Mouse (Mus musculus) heart, embryonic 14.5 days (tissue): ENCODE measurements around the gene Rbm12. TPM values are rescaled to one million over a fixed set of nuclear protein-coding genes. Genes with fewer than 3 reads are reported as not detected.

Source experiments
- ATAC-seq: fragments of 200-750 bp; cut with Nextera tagmentation; 2 replicates; pipeline ENCODE4 v1.8.0; 2017; ENCODE audit warnings: low read depth, moderate TSS enrichment; ENCODE audit not compliant: insufficient number of reproducible peaks, insufficient read depth, low FRiP score
- H3K27ac ChIP-seq, 2 experiments: fragments of 200-500 bp in 1 of 2; fragments of 300-500 bp in 1 of 2; sonication (generic) in 1 of 2; replicated peaks in 1 of 2; 2 replicates each; pipeline ENCODE4 v1.5.1; 2012 to 2014; ENCODE audit warnings: low read depth in 2 of 2, low read length in 2 of 2, control low read depth in 1 of 2, mild to moderate bottlenecking in 1 of 2, mixed read lengths in 1 of 2; ENCODE audit not compliant: control insufficient read depth in 1 of 2, insufficient read depth in 1 of 2
- H3K27me3 ChIP-seq: fragments of 300-500 bp; sonication (generic); 2 replicates; pipeline ENCODE4 v1.6.1; 2014; ENCODE audit warnings: mild to moderate bottlenecking, low read length, control low read depth; ENCODE audit not compliant: control insufficient read depth, insufficient read depth
- H3K36me3 ChIP-seq: fragments of 300-500 bp; sonication (generic); 2 replicates; pipeline ENCODE4 v1.6.1; 2014; ENCODE audit warnings: mild to moderate bottlenecking, control low read depth, low read length, mixed read lengths; ENCODE audit not compliant: control insufficient read depth, insufficient read depth
- H3K4me1 ChIP-seq, 2 experiments: fragments of 200-500 bp in 1 of 2; fragments of 300-500 bp in 1 of 2; sonication (generic) in 1 of 2; 2 replicates each; pipeline ENCODE4 v1.6.1; 2012 to 2014; ENCODE audit warnings: low read length in 2 of 2, control low read depth in 1 of 2, mixed read lengths in 1 of 2; ENCODE audit not compliant: control insufficient read depth in 2 of 2, insufficient read depth in 2 of 2
- H3K4me2 ChIP-seq: fragments of 300-500 bp; sonication (generic); 2 replicates; pipeline ENCODE4 v1.6.1; 2014; ENCODE audit warnings: mild to moderate bottlenecking, low read length
- H3K4me3 ChIP-seq, 2 experiments: fragments of 200-500 bp in 1 of 2; fragments of 300-500 bp in 1 of 2; sonication (generic) in 1 of 2; 2 replicates each; pipeline ENCODE4 v1.5.1; 2012 to 2014; ENCODE audit warnings: low read length in 2 of 2, mild to moderate bottlenecking in 2 of 2, control low read depth in 1 of 2, low read depth in 1 of 2, moderate library complexity in 1 of 2; ENCODE audit not compliant: control insufficient read depth in 1 of 2, insufficient read depth in 1 of 2
- H3K9ac ChIP-seq: fragments of 300-500 bp; sonication (generic); 2 replicates; pipeline ENCODE4 v1.6.1; 2014; ENCODE audit warnings: mild to moderate bottlenecking, low read length
- H3K9me3 ChIP-seq: fragments of 300-500 bp; sonication (generic); 2 replicates; pipeline ENCODE4 v1.6.1; 2016; ENCODE audit warnings: low read length, control low read depth; ENCODE audit not compliant: control insufficient read depth
- WGBS: fragments of 180-500 bp; shearing (Covaris S2); extraction: QIAGEN DNeasy Blood & Tissue Kit; methylation state at CpG from one replicate; pipeline ENCODE4 v1.1.7; 2014; 5-methylcytosine and 5-hydroxymethylcytosine counted together
- polyA plus RNA-seq: library from polyadenylated mRNA; unstranded; fragments of >200 nt; fragmentation: Nextera tagmentation; extraction: Ambion mirVana; gene quantifications from 2 replicates; pipeline ENCODE4 v1.2.1, GENCODE M21; 2014

Rbm12 gene
- polyA plus RNA-seq, 1 experiment from 2014 or later: 20.6 TPM

DNA sequence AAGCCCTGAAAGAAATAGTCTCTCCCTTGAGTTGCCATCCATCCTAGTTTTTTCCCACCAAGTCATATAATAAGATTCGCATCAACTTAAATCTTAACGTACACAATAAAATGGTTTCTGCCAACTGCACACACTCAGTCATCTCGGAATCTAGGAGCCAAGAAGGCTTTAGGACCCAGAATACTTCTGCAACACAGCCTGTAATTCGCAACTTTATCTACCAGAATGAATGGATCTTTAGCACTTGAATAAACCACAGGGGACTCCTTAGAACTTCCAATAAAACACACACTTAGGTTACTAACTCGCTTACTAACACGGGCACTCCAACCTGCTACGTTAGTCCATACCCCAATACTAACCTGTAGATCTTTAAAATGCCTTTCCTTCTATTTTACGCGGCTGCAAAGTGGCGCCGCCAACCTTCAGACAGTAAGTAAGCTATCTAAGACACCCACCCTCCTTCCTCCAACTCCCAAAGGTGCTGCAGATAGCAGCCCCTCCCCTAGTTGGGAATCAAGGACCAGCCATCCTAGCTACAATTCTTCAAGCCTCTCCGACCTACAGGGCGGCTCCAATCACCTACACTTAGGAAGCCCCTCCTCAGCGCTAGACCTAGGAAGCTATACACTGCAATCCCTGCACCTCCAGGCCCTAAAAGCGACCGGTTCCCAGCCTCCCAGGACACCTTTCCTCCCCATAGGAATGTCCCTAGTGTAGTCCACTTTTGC is 986 bp downstream of the Rbm12 start:
- peak; percentile 73 for ATAC-seq
- no peaks in the 10 kb centered on the region for H3K27me3 ChIP-seq
- H3K4me2 ChIP-seq: peak overlapping the region; percentile 71
- peaks cover 2 to 16% of the 10 kb centered on the region in 2 experiments; a peak in 3 of 4 replicates for H3K4me1 ChIP-seq
- H3K4me3 ChIP-seq: peak overlapping the region; percentile 80 to 93
- under 1% methylated on average over 16 of the region's 16 CpGs for WGBS
- peak overlapping the region; percentile 93 for H3K9ac ChIP-seq
- no peaks in the 10 kb centered on the region for H3K9me3 ChIP-seq
- H3K27ac ChIP-seq: peak overlapping the region; percentile 72 to 90
- 0 out of 2 replicates have a peak, but pooled peaks cover 4% of the 10 kb centered on the region for H3K36me3 ChIP-seq

DNA sequence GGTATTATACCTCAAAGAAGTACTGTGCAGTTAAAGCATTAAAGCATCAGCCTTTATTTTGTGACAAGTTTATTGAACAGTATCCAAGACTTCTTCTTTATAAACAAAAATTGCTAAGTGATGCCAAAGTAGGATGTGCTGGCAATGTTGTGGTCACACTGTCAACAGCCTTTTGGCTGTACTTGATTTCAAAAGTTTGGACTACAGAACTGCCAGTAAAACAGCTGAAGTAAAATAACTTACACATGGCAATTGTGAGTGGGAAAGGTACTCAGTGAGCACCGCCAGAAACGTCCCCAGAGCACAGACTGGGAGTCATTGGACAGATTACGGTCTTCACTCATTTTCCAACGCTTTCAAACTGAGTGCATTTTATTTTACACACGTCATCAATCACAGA is 19.9 kb downstream of the Rbm12 start:
- WGBS: 83% methylated on average over 5 of the region's 5 CpGs
- H3K4me1 ChIP-seq: peaks cover 0 to 2% of the 10 kb centered on the region in 2 experiments; a peak in 1 of 4 replicates
- H3K4me3 ChIP-seq: no peak overlapping the region
- no peak overlapping the region for H3K27ac ChIP-seq
- no peak overlapping the region for H3K4me2 ChIP-seq
- H3K9me3 ChIP-seq: no peaks in the 10 kb centered on the region
- H3K9ac ChIP-seq: no peak overlapping the region
- peaks cover 56% of the 10 kb centered on the region for H3K36me3 ChIP-seq
- H3K27me3 ChIP-seq: no peaks in the 10 kb centered on the region
- no peak for ATAC-seq

DNA sequence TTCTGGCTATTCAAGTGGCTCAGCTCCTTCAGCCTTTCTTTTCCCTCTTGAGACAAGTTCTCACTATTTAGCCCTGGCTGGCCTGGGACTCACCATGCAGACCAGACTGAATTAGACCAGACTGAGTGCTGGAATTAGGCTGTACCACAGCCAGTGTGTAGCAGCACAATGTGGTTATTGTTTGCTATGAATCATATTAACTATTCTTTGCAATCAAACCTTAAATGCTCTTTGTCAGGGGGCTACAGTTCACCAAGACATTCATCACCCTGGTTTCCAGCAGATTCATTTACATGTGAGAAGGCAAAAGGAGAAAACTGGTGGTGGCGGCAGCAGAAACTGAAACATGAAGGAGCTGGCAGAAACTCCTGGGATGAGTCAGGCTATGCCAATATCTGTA is 22.0 kb downstream of the Rbm12 start:
- ATAC-seq: no peak
- Histone ChIP-seq H3K4me2 (no peak overlapping the region), H3K36me3 (peaks cover 35% of the 10 kb centered on the region), H3K4me3 (no peak overlapping the region), H3K9me3 (no peaks in the 10 kb centered on the region), H3K9ac (no peak overlapping the region), H3K27ac (no peak overlapping the region), H3K27me3 (no peaks in the 10 kb centered on the region), H3K4me1 (peaks cover 2 to 10% of the 10 kb centered on the region in 2 experiments; a peak in 1 of 4 replicates)
- 94% methylated on average over 1 of the region's 1 CpGs for WGBS

DNA sequence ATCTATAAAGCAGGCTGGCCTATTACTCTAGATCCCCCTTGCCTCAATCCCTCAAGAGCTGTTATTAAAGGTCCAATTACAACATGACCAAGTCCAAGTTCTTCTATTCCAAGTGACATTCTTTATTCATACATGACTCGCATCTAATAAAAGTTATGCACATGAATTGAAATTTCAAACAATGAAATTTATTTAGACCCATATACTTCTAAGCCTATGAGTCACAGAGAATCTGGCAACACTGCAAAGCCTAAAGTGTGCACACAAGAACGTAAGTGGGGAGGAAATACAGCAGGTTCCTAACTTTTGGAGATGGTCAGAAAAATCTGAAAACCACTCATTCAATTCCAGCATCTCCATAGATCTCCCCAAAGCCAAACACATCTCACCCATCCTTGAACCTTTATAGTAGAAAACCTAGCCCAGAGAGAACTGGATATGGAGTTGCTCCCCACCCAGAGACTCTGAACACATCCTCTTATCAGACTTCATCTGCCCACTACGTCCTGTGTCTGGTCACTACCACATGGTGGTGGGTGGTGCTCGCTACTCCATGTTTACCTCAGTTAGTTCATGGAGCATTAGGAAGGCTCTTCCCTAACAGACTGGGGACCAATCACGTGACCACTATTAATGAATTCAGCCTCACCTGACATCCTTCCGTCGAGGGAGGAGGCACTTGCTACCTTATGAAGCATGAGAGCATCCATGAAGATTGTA is 24.2 kb downstream of the Rbm12 start:
- 84% methylated on average over 7 of the region's 7 CpGs for WGBS
- Histone ChIP-seq H3K4me1 (peaks cover 2 to 14% of the 10 kb centered on the region in 2 experiments; a peak in 1 of 4 replicates), H3K27me3 (no peaks in the 10 kb centered on the region), H3K9ac (no peak overlapping the region), H3K27ac (no peak overlapping the region), H3K36me3 (peaks cover 24% of the 10 kb centered on the region), H3K4me3 (no peak overlapping the region), H3K4me2 (no peak overlapping the region), H3K9me3 (no peaks in the 10 kb centered on the region)
- no peak for ATAC-seq

DNA sequence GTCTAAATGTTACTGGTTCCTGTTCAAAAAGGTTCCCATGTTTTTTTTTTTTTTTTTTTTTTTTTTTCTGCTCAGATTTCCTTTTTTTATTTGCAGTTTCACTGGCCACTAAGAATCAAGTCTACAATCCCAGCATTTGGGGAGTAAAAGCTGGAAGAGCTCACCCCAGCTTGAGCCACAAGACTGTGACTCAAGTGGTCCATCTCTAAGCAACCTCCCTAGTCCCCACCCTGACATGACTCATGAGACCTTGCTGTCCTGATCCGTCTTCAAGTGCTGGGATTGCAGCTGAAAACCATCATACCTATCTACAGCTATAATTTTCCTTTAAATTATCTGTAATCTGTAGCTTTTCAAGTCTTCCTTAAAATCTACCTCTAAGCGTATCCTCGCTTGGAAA is 27.2 kb downstream of the Rbm12 start:
- no peak overlapping the region for H3K9ac ChIP-seq
- H3K9me3 ChIP-seq: no peaks in the 10 kb centered on the region
- H3K4me1 ChIP-seq: peaks cover 9 to 29% of the 10 kb centered on the region in 2 experiments; a peak in 3 of 4 replicates
- 85% methylated on average over 3 of the region's 3 CpGs for WGBS
- no peak overlapping the region for H3K27ac ChIP-seq
- ATAC-seq: no peak
- no peak overlapping the region for H3K4me3 ChIP-seq
- H3K4me2 ChIP-seq: no peak overlapping the region
- no peaks in the 10 kb centered on the region for H3K27me3 ChIP-seq
- H3K36me3 ChIP-seq: peaks cover 13% of the 10 kb centered on the region

DNA sequence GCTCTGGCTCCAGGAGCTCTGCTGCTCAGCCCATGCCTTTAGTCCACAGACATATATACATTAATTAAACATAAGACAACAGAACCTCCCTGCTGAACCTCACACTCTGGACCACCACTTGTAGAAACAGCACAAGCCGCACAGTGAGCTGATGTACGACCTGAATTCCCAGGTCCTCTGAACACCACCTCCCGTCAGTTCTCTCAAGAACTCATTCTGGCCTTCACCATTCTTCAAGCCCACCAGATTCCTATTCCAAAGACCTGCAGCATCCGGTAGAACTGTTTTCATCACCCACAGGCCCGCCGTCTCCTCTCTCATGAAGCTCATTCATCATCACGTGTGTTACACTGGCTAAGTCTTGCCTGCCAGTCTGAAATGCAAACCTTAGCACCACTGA is 31.4 kb downstream of the Rbm12 start:
- no peak overlapping the region for H3K4me2 ChIP-seq
- H3K4me3 ChIP-seq: no peak overlapping the region
- no peak overlapping the region for H3K9ac ChIP-seq
- WGBS: 80% methylated on average over 7 of the region's 7 CpGs
- peaks cover 11 to 19% of the 10 kb centered on the region in 2 experiments; a peak in 3 of 4 replicates for H3K4me1 ChIP-seq
- no peaks in the 10 kb centered on the region for H3K27me3 ChIP-seq
- peaks cover 36% of the 10 kb centered on the region for H3K36me3 ChIP-seq
- H3K27ac ChIP-seq: no peak overlapping the region; a peak in 1 of 4 replicates
- no peak for ATAC-seq
- no peaks in the 10 kb centered on the region for H3K9me3 ChIP-seq

DNA sequence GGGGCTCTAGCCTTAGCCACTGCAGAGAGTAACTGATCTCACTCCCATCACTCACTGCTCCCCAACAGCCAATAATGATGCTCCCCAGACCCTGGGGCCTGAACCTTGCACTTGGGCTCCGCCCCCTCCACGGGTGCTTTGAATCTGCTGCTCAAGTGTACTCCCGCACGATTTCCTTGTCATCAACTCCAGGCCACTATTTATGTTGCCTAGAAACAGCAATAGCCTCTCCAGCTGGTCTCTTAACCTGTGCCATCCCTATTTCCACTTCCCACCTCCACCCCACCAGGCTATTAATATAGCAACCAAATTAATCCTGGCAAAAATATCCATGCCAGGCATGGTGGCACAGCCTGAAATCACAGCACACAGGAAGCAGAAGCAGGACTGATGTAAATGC is 32.1 kb downstream of the Rbm12 start:
- Histone ChIP-seq H3K9ac (no peak overlapping the region), H3K36me3 (peaks cover 43% of the 10 kb centered on the region), H3K4me3 (no peak overlapping the region), H3K4me1 (peaks cover 11 to 19% of the 10 kb centered on the region in 2 experiments; a peak in 3 of 4 replicates), H3K27me3 (no peaks in the 10 kb centered on the region), H3K4me2 (no peak overlapping the region), H3K9me3 (no peaks in the 10 kb centered on the region), H3K27ac (peak overlapping the region in 1 of 2 experiments; percentile 25; a peak in 1 of 4 replicates)
- 24% methylated on average over 4 of the region's 4 CpGs for WGBS
- ATAC-seq: no peak
